Mouse (Mus musculus): ENCODE measurements around the gene Phactr3.
A peak's percentile ranks its signal among the peaks of the same experiment; 100 is the strongest.

Phactr3 gene

DNA sequence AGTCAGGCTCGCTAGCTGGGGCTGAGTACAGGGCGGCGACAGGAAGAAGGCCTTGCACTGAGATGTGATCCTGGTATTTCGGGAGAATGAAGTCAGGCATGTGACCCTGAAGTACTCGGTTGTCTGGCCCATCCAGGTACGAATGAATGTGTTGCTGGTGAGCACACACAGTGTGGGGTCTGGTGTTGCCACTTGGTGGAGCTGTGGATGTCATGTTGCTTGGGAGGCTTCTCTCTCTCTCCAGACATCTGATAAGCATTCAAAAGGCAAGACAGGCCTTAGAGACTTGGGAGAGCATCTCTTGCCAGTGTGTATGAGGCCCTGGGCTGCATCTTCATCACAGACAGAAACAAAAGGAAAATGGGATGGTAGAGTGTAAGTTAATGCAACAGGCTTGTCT lies 77.3 kb downstream of the Phactr3 start:
- DNase-seq, result no peak

DNA sequence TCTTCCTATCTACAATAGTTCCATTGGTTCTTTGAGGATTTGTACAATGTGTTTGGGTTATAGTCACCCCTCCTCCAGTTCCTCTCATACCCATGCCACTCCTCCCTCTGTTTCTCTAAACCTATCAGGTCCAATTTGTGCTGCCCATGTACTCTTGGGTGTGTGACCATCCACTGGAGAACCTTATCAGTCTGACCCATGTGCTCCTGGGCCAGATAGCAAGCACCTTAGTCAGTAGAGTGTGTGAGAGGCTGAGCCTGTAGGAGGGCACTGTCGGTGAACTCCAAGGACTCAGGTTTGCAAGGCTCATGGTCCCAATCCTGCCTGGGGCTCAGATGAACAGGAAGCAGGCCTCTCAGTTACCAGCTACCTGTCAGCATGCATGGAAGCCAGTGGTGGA lies 78.8 kb downstream of the Phactr3 start:
- DNase-seq, result no peak

DNA sequence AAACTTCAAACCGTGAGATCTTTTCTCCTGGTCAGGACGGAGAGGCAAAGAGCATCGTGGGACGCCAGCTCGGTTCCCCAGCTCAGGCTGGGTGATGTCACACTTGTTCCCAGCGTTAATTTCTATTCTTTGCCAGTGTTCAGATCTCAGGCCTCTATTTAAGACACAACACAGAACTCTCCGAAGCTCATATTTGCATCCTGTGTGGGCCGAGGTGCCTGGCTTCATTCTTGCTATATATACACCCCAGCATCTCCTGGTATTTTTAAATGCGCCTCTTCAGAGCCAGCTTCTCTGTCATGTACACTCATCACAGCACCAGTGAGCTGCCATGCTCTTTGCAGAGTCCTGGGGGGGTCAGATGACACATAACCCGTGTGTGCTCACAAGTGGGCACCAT lies 85.7 kb downstream of the Phactr3 start:
- DNase-seq, result no peak

DNA sequence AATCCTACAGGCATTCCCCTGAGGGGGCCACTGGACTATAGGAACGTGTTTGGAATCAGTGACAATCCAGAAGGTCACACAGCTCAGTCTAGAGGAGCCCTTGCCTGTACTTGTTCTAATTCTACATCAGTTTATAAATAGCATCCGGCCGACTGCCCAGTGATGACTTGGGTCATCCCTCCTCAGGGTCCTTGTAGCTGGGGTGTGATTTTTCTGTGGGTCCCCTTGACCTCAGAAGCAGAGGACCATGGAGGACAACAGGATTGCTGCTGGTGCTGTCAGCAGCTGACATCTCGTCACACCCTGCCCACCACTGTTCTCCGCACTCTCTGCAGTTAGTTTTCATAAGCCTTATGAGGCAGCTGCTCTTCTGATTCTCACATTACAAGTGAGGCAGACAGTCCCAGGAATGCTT lies 89.4 kb downstream of the Phactr3 start:
- no peak for DNase-seq

DNA sequence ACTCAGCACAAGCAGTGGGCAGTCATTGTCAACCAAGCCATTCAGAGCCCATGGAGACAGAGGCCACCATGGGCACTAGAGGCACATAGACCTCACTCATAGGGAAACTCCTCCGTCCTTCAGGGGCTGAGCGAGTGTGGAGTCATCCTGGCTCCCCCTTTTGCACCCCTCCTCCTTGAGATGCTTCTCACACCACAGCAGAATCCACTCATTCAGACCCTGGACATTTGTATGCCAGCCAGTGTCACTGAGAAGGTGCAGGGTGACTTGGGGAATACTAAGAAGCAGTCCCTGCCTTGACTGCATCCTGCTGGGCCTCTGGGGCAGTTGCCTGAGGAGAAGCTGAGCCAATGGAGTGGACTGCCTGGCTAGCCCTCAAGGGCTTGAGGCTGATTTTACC lies 95.1 kb downstream of the Phactr3 start:
- no peak for DNase-seq

DNA sequence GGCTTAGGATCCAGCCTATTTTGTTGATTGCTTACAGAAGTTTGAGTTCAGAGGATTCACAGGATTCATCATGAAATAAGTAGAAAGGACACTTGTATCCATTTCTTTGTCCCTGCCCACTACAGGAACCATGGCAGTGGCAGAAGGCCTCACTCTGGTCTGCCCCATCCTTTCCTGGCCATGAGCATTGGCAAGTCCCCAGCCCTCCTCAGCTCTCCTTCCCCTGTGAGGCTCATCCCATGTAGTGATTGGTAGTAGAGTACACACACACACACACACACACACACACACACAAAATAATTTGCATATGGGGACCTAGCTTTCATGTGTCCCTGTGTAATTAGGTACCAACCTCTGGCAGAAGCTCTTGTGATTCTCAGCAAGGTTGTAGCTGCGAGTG lies 95.8 kb downstream of the Phactr3 start:
- DNase-seq, result no peak

DNA sequence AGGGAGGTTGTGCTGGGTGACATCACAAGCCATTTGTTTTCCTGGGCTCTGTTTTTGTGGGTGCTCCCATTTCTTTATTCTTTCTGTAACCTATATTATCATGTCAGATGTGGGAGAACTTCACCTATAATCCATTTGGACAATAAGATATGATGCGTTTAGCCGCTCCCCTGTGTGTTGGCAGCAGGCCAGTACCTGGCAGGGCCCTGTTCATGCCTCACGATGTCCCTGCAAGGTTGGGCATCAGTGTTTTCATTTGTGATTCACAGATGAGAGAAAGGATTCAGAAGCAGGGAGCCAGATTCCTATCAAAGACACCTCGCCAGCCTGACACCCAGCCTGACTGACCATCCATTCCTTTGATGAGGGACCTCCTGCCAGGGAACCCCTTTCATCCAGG lies 99.7 kb downstream of the Phactr3 start:
- DNase-seq, result no peak

DNA sequence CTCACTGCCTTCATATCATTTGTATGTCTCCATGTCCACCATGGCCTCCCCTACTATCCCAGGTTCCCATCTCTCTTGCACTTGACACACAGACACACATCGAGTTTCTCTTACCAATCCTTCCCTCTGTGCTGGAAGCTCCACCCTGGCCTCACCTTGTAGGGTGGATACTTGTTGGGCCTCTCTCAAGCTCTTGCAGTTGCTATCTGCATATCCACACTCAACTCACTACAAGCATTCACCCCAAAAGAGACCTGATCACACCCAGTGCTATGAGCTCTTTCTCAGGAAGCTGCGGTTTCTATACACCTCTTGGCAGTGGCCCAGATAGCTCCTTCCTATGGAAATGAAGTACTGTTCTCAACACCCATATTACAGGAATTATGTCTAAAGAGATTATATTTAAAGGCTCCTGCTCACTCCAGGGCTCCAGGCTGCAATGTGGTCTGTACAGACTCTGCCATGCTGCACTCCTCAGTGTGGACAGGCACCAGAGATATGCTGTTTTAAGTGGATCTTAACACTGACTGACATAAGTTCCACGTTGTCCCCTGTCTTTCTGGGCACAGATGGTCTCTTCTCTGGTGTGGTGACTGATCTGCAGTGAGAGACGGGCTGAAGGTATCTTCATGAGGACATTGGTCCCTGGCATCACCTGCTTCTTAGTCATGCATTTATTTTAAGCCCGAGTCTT lies 100.8 kb downstream of the Phactr3 start:
- DNase-seq, result no peak

DNA sequence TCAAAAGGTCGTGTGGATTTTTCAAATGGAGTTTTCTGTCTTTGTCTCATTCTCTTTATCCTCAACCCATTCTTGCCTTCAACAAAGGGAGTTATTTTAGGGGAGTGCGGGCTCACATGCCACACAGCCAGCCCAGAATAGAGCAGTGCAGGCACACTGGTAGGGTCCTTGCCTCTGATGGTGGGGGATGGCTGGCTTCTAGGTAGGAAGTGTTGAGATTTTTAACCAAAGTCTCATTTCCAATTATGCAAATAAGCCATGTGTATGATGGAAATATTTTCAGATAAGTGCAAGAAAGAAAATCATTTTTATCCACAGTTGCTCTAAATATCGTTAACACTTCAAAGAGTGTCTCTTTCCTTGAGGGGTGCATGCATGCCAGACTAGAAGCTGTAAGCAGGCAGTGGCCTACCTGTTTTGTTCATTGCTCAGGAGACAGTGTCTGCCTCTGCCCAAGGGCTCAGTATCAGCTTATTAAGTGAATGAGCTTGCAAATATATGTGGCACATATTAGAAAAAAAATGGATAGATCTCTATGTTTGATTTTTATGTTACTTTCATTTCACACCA lies 101.5 kb downstream of the Phactr3 start:
- DNase-seq, result no peak

DNA sequence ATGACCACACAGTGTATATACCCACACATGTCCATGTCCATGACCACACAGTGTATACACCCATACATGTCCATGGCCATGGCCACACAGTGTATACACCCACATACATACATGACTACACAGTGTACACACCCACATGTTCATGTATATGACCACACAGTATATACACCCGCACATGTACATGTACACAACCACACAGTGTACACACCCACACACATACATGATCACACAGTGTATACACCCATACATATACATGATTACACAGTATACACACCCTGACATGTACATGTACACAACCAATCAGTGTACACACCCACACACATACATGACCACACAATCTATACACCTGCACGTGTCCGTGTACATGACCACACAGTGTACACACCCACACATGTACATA lies 102.2 kb downstream of the Phactr3 start:
- no peak for DNase-seq

DNA sequence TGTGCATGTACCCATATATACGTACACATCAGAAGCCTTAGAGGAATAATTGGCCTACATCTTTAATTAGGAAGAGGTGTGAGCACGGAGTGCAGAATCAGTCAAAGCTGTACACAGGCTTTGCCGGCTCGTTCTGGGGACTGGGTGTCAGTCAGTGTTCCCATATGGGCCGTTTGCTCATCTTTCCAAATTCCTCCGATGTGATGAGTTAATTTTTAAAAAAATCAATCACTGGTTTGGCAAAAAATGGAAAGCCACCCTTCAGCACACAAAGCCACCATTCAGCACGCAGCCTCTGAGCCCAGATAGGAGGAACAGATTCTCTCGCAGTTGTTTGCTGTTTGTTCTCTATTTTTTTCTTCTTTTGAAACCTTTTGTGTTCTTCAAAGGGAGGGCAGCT lies 110.5 kb downstream of the Phactr3 start:
- DNase-seq, result no peak

DNA sequence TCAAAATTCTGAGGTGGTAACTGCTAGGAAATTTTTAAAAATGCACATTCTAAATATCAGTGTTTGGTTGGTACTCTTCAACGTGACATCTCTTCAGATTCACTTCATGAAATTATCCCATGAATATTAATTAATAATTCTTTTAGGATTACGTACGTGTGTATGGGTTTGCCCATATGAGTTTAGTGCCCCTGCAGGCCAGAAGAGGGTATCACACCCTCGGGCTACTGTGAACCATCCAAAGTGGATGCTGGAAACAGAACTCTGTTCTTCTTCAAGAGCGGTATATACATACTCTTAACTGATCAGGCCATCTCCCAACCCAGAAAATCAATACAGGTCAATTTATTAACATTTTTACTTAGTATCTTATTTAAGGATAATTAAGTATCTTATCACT lies 114.7 kb downstream of the Phactr3 start:
- no peak for DNase-seq

DNA sequence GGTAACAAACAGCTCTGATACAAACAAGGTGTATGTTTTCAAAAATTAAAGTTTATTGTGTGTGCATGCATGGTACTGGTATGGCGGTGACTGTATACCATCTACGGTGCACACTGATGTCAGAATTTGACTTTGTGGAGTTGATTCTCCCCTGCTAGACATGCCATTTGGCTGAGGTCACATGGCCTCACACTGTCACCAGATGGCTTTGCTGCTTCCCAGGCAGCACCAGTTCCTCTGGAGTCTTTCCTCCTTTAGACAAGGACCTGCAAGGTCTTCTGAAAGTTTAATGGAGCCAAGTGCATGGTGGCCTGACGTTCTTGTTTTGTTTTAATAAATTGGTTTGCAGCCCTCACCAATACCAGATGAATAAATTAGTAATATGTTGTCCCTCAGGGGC lies 118.3 kb downstream of the Phactr3 start:
- DNase-seq, result no peak

DNA sequence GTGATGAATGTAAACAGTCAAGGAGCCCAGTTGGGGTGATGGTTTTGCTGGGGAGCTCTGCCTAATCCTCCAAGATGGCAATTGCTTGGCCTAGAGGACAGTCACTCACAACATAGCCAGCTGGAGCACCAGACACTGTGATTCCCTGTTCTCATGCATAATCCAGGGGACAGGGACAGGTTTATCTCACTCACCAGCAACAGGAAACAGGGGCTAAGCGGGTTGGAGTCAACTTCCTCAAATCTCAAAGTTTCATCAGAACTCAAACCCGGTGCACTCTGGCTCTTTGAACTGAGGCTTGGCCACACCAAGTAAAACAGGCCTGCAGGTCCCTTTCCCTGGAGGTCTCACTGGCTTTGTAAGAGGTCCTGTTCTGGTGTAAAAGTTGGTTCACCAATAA lies 119.7 kb downstream of the Phactr3 start:
- no peak for DNase-seq

DNA sequence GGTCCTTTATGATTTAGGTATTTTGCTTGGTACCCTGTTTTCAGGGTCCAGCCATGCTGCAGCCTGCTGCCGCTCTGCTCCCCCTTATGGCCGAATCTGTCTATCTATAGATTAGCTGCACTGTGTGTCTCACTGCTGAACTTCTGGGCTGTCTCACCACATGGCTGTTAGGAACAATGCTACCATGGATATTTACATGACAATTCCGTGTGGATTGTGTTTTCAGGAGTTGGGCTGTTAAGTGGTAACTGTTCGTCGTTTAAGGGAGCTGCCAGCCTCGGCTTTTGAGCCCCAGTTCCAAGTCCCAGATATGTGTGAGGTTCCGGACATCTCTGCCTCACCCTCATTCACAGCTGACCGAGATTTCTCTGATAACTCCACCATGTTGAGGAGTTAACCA lies 122.1 kb downstream of the Phactr3 start:
- DNase-seq, result no peak

DNA sequence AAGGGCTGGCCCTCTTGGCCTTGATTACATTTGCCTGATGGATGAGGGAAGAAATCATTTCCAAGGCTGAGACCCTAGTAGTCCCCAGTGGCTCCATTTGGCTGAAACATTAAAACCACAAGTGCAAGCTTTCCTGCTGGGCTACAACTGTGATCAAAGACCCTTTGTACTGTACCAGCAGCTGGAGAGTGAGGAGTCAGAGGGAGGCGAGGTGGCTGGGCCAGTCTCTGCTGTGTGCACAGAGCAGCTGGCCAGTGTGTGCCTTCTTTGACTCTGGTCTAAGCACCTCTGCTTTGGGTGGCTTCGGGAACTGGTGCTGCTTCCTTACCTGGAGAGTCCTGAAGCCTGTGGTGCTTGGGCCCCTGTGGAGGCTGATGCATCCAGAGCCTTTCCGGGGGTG lies 122.6 kb downstream of the Phactr3 start:
- DNase-seq, result no peak

DNA sequence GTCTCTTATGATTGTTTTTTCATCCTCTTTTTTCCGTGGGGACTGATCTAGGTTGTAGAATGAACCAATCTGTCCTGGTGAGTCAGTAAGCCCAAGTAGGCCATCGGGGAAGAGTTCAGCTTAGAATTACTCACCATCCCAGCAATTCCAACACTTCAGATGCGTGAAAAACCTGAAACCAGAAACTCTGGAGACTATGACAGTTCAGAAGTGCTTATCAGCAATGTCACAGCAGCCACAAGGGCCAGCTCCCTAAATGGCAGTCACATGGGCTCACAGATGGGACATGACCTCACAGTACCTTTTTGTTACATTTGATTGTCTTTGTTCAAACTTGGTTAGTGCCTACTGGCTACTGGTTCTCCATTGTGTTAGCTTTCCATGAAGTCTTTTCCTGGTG lies 124.2 kb downstream of the Phactr3 start:
- no peak for DNase-seq

DNA sequence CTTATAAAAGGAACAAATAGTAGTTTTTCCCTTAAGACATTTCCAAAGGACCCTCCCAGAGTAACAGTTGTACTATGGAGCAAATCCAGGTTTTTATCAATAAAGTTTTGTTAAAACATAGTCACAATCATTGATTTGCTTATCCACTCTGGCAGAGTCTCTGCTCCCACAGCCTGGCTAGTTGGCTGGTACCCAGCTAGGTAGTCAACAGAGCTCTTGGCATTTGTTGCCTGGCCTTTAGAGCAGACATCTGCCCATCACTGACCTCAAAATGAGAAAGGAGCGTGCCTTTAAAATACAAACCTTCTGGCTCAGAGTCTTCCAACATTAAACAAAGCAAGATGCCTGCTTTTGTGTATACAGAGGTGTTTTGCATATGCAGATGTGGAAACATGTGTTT lies 126.1 kb downstream of the Phactr3 start:
- DNase-seq, result no peak

DNA sequence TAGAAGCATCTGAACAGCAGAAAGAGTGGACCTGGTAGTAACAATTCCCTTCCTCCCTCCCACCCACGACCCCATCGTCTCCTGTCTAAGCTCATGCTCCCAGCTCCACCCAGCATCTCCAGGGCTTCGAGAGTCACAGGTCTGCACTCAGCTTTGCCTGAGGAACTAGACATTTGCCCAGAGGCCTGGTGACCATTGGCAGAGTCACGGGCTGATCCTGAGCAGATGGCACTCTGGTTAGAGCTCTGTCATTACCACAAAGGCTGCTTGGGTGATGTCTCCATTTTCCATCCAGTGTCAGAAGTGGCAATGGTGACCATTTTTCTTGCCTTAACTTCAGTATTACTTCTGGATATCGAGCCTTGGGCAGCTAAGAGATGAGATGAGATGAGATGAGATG lies 127.1 kb downstream of the Phactr3 start:
- DNase-seq, result no peak

DNA sequence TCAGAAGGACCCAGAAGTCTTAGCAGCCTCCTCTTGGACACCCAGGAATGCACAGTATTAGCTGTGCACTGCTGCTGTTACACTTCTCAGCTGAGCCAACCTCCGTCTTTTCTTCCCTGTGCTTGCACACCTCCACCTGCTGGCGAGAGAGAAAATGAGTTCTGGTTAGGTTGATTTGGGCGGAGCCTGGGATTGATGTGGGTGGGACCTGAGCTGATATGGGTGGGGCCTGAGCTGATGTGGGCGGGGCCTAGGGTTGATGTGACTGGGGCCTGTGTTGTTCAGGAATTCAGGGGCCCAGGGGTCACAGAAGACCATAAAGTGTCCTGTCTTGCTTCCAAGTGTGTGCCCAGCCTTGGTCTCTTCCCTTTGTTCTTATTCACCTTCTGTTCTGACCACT lies 128.0 kb downstream of the Phactr3 start:
- DNase-seq, result no peak

DNA sequence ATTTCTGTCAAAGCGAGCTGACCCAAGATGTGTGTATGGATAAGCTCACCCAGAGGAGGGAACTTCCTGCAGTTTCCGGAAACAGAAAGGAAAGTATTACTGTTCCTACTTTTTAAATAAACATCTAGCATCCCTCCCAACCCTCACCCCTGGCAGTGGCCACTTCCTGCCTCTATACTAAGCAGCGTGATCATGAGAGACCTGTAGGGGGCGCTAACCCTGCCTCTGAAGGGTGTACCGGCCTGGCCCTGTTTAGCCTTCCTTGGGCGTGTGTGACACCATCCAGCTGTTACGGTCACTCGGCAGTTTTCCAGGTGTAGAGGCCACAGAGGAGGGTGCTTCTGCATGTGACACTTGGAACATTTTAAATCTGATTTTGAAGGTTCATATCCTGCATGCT lies 128.5 kb downstream of the Phactr3 start:
- DNase-seq, result peak; percentile 42

DNA sequence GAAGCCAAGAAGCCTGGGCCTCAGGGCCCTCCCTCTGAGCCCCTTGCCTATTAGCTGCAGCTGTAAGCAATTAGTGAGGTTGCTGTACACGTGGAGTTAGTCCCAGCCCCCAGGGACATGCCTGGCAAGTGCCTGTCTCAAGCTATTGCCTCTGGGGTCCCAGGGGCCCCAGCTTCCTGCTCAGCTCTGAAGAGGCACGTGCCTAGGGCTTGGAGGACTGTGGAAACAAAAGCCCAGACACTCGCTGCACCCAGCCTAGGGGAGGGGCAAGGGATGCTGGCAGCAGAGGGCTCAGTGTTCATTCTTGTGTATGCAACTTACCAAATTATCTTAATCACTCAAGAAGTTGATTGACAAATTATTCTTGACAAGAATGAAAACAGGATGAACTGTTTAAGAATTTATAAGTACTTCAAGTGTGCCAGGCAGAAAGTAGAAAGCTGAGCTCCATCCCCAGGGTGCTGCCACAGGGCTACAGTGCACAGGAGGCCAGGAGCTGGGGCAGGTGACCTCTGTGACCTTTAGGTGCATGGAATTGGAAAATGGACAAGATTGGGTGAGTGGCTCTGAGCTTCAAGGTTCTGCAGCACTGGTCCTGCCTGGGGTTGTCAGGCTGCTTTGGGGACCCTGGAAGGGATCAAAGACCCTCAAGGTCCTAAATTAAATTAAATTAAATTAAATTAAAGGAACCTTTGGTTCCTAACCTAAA lies 138.5 kb downstream of the Phactr3 start:
- DNase-seq, result no peak

DNA sequence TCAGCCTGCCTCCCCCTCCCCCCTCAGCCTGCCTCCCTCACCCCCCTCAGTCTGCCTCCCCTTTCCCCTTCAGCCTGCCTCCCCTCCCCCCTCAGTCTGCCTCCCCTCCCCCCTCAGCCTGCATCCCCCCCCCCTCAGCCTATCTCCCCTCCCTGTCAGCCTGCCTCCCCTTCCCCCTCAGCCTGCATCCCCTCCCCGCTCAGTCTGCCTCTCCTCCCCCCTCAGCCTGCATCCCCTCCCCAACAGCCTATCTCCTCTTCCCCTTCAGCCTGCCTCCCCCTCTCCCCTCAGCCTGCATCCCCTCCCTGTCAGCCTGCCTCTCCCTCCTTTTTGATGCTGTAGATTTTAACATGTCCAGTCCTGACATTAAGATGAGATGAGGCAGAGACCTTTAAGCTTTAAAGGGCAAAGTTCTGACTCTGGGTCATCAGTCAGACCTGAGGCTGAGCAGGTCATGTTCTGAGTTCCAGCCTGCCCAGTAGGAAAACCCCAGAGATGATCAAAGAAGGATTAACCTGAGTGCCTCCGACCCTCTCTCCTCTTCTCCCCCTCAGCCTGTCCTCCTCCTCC lies 139.3 kb downstream of the Phactr3 start:
- DNase-seq, result no peak

DNA sequence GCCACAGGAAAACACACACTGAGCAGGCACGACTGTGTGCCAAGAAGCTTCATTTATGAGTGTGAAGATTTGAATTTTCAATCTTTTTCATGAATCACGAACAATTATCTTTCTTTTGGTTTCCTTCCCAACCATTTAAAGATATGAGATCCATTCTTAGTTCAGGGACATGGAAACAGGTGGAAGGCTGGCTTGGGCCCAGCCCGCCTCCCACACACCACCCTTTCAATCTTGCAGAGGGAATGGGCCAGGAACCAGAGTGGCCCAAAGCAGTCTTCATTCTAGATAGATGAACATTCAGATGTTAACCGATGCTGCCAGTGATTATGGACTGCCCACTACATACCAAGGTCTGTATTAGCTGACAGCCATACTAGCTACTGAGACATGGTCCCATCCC lies 144.3 kb downstream of the Phactr3 start:
- no peak for DNase-seq

All from lung, postnatal 14 days (tissue).